Mouse (Mus musculus) fat pad, adult 2 months (tissue): ENCODE measurements around the gene Col25a1.

Source experiments
- DNase-seq: peaks from one replicate; pipeline ENCODE4 v3.0.0-alpha.2; 2011; ENCODE audit warnings: low read depth, low spot score; ENCODE audit errors: extremely low read depth

Gene Col25a1

GRCm38 (mm10) chr3:130131201-130131600 is at the start of gene Col25a1:
Gene Col25a1, plus strand, starts transcription at chr3:130131501.
- DNase-seq: no peak

- DNase-seq: no peak
Observed at GRCm38 (mm10) chr3:130083312-130083711, 48.0 kb upstream of the Col25a1 start.

- no peak for DNase-seq
Observed at GRCm38 (mm10) chr3:130086372-130087080, 44.8 kb upstream of the Col25a1 start.

- no peak for DNase-seq
Observed at GRCm38 (mm10) chr3:130087466-130087865, 43.8 kb upstream of the Col25a1 start.

- no peak for DNase-seq
Observed at GRCm38 (mm10) chr3:130088654-130089053, 42.6 kb upstream of the Col25a1 start.

GRCm38 (mm10) chr3:130090460-130090859 is 40.8 kb upstream of the Col25a1 start:
- DNase-seq: no peak

DNA sequence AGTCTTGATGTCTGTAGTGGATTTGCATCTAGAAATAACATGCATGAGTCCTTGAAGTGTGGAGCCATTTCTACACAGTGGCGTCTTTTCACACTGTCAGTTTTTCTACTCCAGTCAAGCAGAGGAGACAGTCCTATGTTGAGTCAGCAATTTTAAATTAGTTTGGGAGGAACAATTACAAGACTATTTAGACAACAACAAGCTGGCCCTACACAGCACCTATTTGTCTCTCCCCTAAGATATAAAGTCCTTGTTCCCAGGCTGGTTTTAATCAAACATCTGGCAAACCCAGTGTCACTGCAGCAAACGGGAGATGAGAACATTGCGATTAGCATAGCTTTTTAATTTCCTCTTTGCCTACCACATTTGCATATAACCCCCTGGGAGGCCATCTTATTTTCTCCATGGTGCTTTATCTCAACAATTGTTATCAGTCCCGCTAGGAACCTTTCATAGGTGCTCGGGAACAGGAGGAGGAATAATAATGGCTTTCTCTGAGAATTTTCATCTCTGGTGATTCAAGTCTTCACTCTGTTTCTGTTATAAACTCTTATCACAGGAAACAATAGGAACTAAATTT is 37.1 kb upstream of the Col25a1 start:
- no peak for DNase-seq

DNA sequence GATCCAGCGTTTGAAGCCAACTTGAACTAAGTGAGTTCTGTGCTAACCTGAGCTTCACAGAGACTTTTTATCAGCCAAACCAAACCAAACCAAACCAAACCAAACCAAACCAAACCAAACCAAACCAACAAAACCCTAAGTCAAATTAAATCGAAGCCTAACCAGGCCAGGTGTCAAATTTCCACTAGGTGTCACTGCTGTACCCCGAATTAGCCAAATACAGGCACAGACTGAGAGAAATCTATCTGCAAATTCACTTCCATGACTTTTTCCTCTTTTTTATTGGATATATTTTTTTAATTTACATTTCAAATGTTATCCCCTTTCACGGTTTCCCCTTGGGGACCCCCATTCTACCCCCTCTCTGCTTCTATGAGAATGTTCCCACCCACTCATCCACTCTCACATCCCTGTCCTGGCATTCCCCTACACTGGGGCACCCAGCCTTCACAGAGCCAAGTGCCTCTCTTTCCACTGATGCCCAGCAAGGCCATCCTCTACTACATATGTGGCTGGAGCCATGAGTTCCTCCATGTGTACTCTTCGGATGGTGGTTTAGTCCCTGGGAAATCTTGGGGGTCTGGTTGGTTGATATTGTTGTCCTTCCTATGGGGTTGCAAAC is 36.0 kb upstream of the Col25a1 start:
- no peak for DNase-seq

GRCm38 (mm10) chr3:130103486-130103885 is 27.8 kb upstream of the Col25a1 start:
- DNase-seq: no peak

DNA sequence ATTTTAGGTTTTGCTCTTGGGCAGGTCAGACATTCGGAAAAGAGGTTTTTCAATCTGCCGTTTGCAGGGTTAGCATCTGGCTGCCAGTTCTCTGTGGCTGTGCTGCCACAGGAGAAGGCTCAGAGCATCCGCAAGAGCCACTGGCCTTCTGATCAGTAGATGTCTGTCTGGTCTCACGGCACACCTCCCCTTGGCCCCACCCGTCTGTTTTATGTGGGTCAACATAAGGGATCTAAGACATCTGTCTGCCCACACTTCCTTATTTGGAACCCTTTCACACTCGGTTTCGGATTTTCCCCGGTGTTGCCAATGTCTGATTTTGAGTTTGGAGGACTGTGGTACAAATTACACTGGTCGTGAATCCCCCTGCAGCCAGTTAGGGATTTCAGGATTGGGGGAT is 26.8 kb upstream of the Col25a1 start:
- no peak for DNase-seq

- no peak for DNase-seq
Observed at GRCm38 (mm10) chr3:130116886-130117285, 14.4 kb upstream of the Col25a1 start.

DNA sequence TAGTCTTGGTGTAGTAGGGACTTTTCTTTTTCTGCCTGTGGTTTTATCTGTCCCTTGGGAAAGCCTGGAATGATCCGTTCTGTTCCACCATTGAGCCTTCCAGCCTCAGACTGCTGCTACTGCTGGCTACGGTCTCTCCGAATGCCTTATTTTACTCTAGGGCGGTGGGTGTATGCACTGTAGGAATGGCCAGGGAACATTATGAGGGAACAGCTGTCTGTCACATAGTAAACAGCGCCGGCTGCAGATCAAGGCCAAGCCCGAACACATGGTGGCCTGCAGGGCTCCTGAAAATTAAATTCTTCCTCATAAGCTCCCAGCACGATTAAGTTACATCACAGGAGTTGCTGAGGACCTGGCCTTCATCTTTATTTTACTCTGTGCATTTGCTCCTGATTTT is 3.5 kb upstream of the Col25a1 start:
- DNase-seq: no peak

DNA sequence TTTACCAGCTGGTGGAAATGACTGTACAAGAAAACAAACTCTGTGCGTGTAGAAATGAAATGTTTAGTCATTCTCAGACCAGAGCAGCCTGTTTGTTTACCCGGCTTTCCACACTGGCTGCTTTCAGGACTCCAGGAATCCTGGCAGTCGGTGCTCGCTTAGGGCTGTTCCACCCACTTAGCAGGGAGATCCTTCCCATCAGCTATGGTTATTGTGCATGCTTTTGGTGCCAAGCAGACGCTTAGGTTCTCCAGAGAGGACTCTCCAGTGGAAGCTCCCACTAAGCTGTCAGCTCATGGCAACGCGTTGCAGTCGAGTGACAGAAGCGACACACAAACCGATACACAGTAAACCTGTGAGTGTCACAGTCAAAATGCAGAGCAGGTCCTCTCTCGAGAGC is 2.7 kb upstream of the Col25a1 start:
- DNase-seq: no peak

- DNase-seq: no peak
Observed at GRCm38 (mm10) chr3:130129635-130130206, 1.6 kb upstream of the Col25a1 start.

DNA sequence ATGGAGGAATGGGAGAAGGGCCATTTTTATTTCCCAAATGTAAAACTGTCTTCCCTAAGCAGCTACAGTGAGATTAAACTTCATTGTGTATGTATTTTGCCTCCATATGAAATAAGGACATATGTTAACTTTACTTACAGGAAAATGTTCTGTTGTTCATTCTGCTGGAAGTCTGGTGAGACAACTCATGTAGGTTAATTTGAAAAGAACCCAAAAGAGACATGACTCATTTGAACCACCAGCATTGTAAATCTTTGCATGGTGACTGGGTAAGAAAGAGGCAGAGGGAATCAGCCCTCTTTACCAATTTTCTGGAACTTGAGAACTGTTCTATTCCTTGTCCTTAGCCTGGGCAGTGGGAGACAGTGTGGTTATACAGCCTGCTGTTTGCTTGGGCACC is 5.9 kb downstream of the Col25a1 start:
- DNase-seq: no peak

GRCm38 (mm10) chr3:130137640-130138039 is 6.3 kb downstream of the Col25a1 start:
- no peak for DNase-seq

GRCm38 (mm10) chr3:130145874-130146273 is 14.6 kb downstream of the Col25a1 start:
- DNase-seq: no peak

DNA sequence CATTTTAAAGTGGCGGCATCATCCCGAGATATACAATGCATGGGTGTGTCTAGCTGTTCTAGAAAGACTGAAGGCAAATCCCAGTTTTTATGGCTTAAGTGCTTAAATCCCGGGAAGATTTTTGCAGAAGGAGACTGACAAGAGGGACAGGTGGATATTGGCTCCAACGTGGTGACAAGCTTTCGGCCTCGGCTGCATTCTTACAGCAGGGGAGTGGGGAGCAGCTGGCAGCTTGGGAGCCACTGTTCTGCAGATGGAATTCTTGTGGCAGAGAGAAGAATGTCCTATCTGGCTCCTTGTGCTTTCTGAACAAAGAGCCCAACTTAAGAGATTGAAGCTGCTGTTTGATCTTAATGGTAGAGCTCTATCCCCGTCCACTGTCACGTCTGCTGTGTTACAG is 16.5 kb downstream of the Col25a1 start:
- no peak for DNase-seq

DNA sequence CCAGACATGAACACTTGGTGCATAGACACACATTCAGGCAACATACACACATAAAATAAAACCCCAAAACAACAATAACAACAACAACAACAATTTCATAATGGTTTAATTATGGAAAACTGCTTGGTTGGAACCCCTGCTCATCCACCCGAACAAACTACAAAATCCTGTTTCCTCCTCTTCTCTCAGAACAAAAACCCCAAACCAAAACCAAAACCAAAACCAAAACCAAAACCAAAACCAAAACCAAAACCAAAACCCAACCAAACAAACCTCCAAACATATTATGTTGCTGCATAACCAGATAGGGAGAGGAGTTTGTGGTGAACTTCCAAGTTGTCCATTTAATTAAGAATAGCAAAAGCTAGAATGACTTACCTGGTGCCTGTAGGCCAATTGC is 17.9 kb downstream of the Col25a1 start:
- no peak for DNase-seq

DNA sequence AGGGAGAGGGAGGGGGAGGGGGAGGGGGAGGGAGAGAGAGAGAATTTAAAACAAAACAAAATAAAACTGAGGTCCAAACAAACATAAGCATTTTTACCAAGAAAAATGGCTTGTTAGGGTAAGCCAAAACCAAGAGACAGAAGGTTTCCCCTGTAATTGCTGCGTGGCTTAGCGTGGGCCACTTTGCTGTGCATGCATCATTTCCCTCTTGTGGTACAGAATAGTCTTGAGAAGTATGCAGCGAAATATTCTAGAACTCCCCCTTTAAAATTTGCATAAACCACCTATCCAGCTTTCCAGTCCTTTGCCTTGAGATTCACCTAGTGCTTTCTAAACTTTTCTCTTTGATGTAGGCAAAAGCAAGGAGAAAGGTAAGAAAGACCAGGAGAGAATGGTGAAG is 21.8 kb downstream of the Col25a1 start:
- no peak for DNase-seq

DNA sequence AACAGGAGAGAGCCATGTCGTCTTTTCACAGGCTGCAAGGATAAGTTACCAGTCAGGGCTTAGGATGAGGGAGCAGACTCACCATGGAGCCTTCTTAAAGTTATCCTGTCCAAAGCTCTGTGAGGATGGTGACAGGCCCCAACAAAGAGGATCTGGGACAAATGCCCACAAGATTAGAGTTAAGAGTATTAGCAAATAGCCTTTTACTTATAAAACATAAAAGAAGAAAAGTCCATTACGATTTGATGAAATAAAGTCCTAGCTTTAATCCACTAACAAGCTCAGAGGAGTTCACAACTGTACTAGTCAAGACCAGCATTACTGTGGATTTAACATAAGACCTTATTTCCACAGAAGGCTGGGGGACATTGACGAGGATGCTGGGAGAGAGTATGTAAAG is 26.2 kb downstream of the Col25a1 start:
- no peak for DNase-seq

DNA sequence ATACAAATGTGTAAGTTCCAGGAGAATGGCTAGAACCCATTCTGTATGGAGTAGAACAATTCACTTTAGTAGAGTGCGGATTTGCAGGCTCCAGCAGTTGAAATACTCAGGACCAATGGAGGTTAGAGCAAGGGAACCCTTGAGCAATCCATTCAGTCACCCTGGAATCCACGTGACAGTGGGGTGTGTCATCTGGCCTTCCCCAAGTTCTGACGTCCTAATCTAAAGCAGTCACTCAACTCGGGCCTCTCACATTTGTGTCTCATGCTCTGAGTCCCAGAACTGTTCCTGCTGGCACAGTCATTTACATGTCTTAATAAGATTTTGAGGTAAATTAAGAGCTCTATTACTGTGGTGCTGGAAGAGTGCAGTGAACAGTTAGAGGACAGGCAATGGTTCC is 28.6 kb downstream of the Col25a1 start:
- DNase-seq: no peak
